30 mouse cellular contexts compared by ENCODE assay signal in genomic region chr1:83569991-83570390, GRCm38 (mm10).
"Had no signal": no experiment of that assay in that cellular context is flagged by ENCODE, and none has a peak within 500 bp of the region (broad histone marks: within the 10 kb centered on the region; RNA-seq: fewer than 3 reads in every experiment).

No protein-coding gene starts in this region.

- H3K27me3 ChIP-seq: heart, embryonic 12.5 days; heart, embryonic 13.5 days; heart, embryonic 15.5 days; hindbrain, embryonic 12.5 days; hindbrain, embryonic 13.5 days; hindbrain, embryonic 15.5 days; intestine, embryonic 15.5 days; kidney, embryonic 15.5 days had no signal

- H3K4me2 ChIP-seq: heart, embryonic 11.5 days; heart, embryonic 12.5 days; heart, embryonic 13.5 days; heart, embryonic 15.5 days; hindbrain, embryonic 12.5 days; hindbrain, embryonic 13.5 days; hindbrain, embryonic 14.5 days; hindbrain, embryonic 15.5 days; intestine, embryonic 15.5 days; kidney, embryonic 15.5 days had no signal

- H3K27ac ChIP-seq: heart, embryonic 13.5 days; heart, embryonic 15.5 days; hindbrain, embryonic 10.5 days; hindbrain, embryonic 12.5 days; hindbrain, embryonic 13.5 days; hindbrain, embryonic 14.5 days; hindbrain, embryonic 15.5 days; hindbrain, postnatal 0 days; intestine, embryonic 15.5 days; kidney, embryonic 15.5 days; kidney, postnatal 0 days; layer of hippocampus, adult 2 months; left cerebral cortex, adult 2 months had no signal

- DNase-seq: heart, postnatal 10 days; heart, postnatal 14 days; heart, postnatal 36 days; heart, postnatal 4 days; kidney, adult 11 months; kidney, adult 18-20 months; kidney, adult 2 months; kidney, adult 9 months; kidney, postnatal 10 days; kidney, postnatal 14 days; kidney, postnatal 25 days; kidney, postnatal 36 days; kidney, postnatal 4 days; layer of hippocampus, adult 9-11 months; layer of hippocampus, postnatal 36 days had no signal

- H3K9me3 ChIP-seq: heart, embryonic 12.5 days; heart, embryonic 13.5 days; heart, embryonic 15.5 days; hindbrain, embryonic 10.5 days; hindbrain, embryonic 12.5 days; hindbrain, embryonic 13.5 days; hindbrain, embryonic 15.5 days; intestine, embryonic 15.5 days; kidney, embryonic 15.5 days had no signal

- H3K4me3 ChIP-seq: heart, embryonic 12.5 days; heart, embryonic 13.5 days; heart, embryonic 15.5 days; hindbrain, embryonic 10.5 days; hindbrain, embryonic 12.5 days; hindbrain, embryonic 13.5 days; hindbrain, embryonic 15.5 days; intestine, embryonic 15.5 days; kidney, embryonic 15.5 days; layer of hippocampus, adult 2 months; left cerebral cortex, adult 2 months had no signal

- H3K36me3 ChIP-seq: heart, embryonic 12.5 days; heart, embryonic 13.5 days; heart, embryonic 15.5 days; hindbrain, embryonic 10.5 days; hindbrain, embryonic 12.5 days; hindbrain, embryonic 13.5 days; hindbrain, embryonic 15.5 days; intestine, embryonic 15.5 days; kidney, embryonic 15.5 days had no signal

- H3K4me1 ChIP-seq: heart, embryonic 12.5 days; heart, embryonic 13.5 days; heart, embryonic 15.5 days; hindbrain, embryonic 10.5 days; hindbrain, embryonic 12.5 days; hindbrain, embryonic 13.5 days; hindbrain, embryonic 15.5 days; intestine, embryonic 15.5 days; kidney, embryonic 15.5 days had no signal

- H3K9ac ChIP-seq: heart, embryonic 12.5 days; heart, embryonic 13.5 days; heart, embryonic 15.5 days; hindbrain, embryonic 12.5 days; hindbrain, embryonic 13.5 days; hindbrain, embryonic 14.5 days; hindbrain, embryonic 15.5 days; intestine, embryonic 15.5 days; kidney, embryonic 15.5 days had no signal
